Mouse (Mus musculus): Measurements from ENCODE around the gene Nr2c2ap. TPM values are rescaled to one million over a fixed set of nuclear protein-coding genes. Genes with fewer than 3 reads are reported as not detected.

Nr2c2ap gene
- polyA plus RNA-seq, 1 experiment from 2014 or later, result 26.2 TPM

DNA sequence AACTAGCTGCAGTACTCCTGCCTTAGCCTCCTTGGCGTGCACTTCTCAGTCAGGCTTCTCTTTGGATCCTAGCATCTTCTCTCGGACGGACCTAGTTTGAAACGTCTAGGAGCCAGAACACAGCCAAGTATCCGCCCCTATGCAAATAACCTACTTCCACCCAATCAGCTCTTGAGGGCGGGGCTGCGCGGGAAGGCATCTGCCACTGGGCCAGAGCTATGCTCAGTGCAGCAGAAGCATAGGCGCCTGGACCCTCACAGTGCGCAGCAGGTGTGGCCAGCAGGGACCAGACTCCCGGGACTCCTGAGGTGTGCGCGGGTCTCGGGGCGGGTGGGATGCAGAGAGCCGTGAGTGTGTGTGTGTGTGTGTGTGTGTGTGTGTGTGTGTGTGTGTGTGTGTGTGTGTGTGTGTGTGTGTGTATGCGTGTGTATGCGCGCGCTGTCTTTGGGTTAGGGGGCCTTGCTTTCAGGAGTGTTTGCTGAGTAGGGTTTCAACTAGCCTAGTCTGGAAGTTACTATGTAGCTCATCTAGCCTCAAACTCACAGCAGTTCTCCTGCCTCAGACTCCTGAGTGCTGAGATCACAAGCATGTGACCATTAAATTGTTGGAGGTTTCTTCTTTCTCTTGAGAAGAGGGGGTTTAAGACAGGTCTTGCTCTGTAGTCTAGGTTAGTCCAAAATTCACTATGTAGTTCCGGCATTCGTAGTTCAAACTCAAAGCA, 21.6 kb downstream of the Nr2c2ap start:
- 16% methylated on average over 22 of the region's 22 CpGs for WGBS
- H3K9me3 ChIP-seq (ENCODE audit: control insufficient read depth, low read length), result no peaks in the 10 kb centered on the region
- H3K36me3 ChIP-seq (ENCODE audit: control insufficient read depth, insufficient read depth, low read length), result no peaks in the 10 kb centered on the region
- no peak overlapping the region for H3K9ac ChIP-seq (ENCODE audit: low read length)
- peak overlapping the region; percentile 42 for H3K4me2 ChIP-seq (ENCODE audit: low read length)
- peak; percentile 76; the same call in 1 of the 2 replicates for ATAC-seq (ENCODE audit: insufficient number of reproducible peaks, insufficient read depth, low FRiP score, low read depth)
- H3K4me1 ChIP-seq (ENCODE audit: control insufficient read depth in 2 of 2, insufficient read depth in 2 of 2, low read length in 2 of 2), result no peaks in the 10 kb centered on the region; a peak in 1 of 4 replicates
- no peak overlapping the region for H3K4me3 ChIP-seq (ENCODE audit: control insufficient read depth in 1 of 2, insufficient read depth in 1 of 2, low read depth in 1 of 2, low read length in 2 of 2)
- H3K27me3 ChIP-seq (ENCODE audit: control insufficient read depth, insufficient read depth, low read length), result peaks cover 7% of the 10 kb centered on the region
- no peak overlapping the region for H3K27ac ChIP-seq (replicated peaks in 1 of 2; ENCODE audit: control insufficient read depth in 1 of 2, insufficient read depth in 1 of 2, low read depth in 2 of 2, low read length in 2 of 2)

DNA sequence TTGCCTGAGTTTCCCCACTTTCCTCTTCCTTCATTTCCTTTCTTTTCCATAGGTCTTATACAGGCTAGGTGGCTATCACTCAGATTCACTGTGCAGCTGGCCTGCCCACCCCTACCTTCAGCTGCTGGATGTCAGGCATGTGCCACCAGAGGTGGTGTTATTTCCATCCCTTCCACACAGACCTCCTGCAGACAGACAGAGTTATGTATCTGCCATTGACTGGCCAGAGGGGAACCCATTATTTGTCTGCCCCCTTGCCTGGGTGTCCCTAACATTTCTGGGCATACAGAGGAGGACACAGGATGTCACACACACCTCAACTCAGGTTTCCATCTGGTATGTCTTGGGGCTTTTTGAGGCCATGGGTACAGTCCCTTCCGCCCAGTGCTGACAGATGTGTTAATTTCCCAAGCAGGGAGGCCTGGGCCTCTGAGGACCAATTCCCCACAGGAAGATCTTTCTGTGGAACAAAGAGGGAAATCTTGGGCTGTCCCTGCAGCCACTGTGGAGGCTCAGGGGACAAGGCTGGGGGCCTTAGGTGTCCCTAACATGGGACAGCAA, 26.2 kb downstream of the Nr2c2ap start:
- peaks cover 0 to 2% of the 10 kb centered on the region in 2 experiments; a peak in 1 of 4 replicates for H3K4me1 ChIP-seq (ENCODE audit: control insufficient read depth in 2 of 2, insufficient read depth in 2 of 2, low read length in 2 of 2)
- no peaks in the 10 kb centered on the region for H3K36me3 ChIP-seq (ENCODE audit: control insufficient read depth, insufficient read depth, low read length)
- H3K27ac ChIP-seq (replicated peaks in 1 of 2; ENCODE audit: control insufficient read depth in 1 of 2, insufficient read depth in 1 of 2, low read depth in 2 of 2, low read length in 2 of 2), result no peak overlapping the region
- peaks cover 3% of the 10 kb centered on the region for H3K27me3 ChIP-seq (ENCODE audit: control insufficient read depth, insufficient read depth, low read length)
- no peak for ATAC-seq (ENCODE audit: insufficient number of reproducible peaks, insufficient read depth, low FRiP score, low read depth)
- no peak overlapping the region for H3K4me2 ChIP-seq (ENCODE audit: low read length)
- H3K9ac ChIP-seq (ENCODE audit: low read length), result no peak overlapping the region
- WGBS, result 86% methylated on average over 1 of the region's 1 CpGs
- no peaks in the 10 kb centered on the region for H3K9me3 ChIP-seq (ENCODE audit: control insufficient read depth, low read length)
- no peak overlapping the region for H3K4me3 ChIP-seq (ENCODE audit: control insufficient read depth in 1 of 2, insufficient read depth in 1 of 2, low read depth in 1 of 2, low read length in 2 of 2)

- peak overlapping the region; percentile 64 for H3K9ac ChIP-seq (ENCODE audit: low read length)
- H3K36me3 ChIP-seq (ENCODE audit: control insufficient read depth, insufficient read depth, low read length), result no peaks in the 10 kb centered on the region
- H3K4me3 ChIP-seq (ENCODE audit: control insufficient read depth in 1 of 2, insufficient read depth in 1 of 2, low read depth in 1 of 2, low read length in 2 of 2), result peak overlapping the region; percentile 33 to 50
- H3K9me3 ChIP-seq (ENCODE audit: control insufficient read depth, low read length), result no peaks in the 10 kb centered on the region
- ATAC-seq (ENCODE audit: insufficient number of reproducible peaks, insufficient read depth, low FRiP score, low read depth), result peak; percentile 69
- H3K4me2 ChIP-seq (ENCODE audit: low read length), result peak overlapping the region; percentile 87
- H3K4me1 ChIP-seq (ENCODE audit: control insufficient read depth in 2 of 2, insufficient read depth in 2 of 2, low read length in 2 of 2), result 0 out of 4 replicates have a peak, but pooled peaks cover 0 to 2% of the 10 kb centered on the region in 2 experiments
- H3K27ac ChIP-seq (replicated peaks in 1 of 2; ENCODE audit: control insufficient read depth in 1 of 2, insufficient read depth in 1 of 2, low read depth in 2 of 2, low read length in 2 of 2), result no peak overlapping the region
- H3K27me3 ChIP-seq (ENCODE audit: control insufficient read depth, insufficient read depth, low read length), result peaks cover 1% of the 10 kb centered on the region
- WGBS, result 10% methylated on average over 40 of the region's 40 CpGs
Observed at GRCm38 (mm10) chr8:70158069-70158853, 27.1 kb downstream of the Nr2c2ap start.

DNA sequence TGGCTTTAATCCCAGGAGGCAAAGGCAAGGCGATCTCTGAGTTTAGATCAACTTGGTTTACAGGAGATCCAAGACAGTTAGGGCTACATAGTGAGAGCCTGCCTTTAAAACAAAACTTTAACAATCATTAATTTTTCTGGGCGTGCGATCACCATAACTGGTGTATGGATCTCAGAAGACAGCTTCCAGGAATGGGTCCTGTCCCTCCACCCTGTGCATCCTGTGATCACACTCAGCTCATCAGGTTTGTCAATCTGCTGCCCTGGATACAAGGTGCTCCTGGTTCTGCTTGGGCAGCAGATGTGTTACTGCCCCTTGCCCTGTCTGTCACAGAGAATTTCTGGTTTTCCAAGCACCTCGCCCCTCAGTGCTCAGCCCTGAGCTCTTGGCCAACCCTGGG, 28.1 kb downstream of the Nr2c2ap start:
- H3K4me2 ChIP-seq (ENCODE audit: low read length), result no peak overlapping the region
- WGBS, result 75% methylated on average over 4 of the region's 4 CpGs
- 0 out of 4 replicates have a peak, but pooled peaks cover 0 to 2% of the 10 kb centered on the region in 2 experiments for H3K4me1 ChIP-seq (ENCODE audit: control insufficient read depth in 2 of 2, insufficient read depth in 2 of 2, low read length in 2 of 2)
- H3K36me3 ChIP-seq (ENCODE audit: control insufficient read depth, insufficient read depth, low read length), result no peaks in the 10 kb centered on the region
- no peak overlapping the region for H3K4me3 ChIP-seq (ENCODE audit: control insufficient read depth in 1 of 2, insufficient read depth in 1 of 2, low read depth in 1 of 2, low read length in 2 of 2)
- H3K27ac ChIP-seq (replicated peaks in 1 of 2; ENCODE audit: control insufficient read depth in 1 of 2, insufficient read depth in 1 of 2, low read depth in 2 of 2, low read length in 2 of 2), result no peak overlapping the region
- H3K27me3 ChIP-seq (ENCODE audit: control insufficient read depth, insufficient read depth, low read length), result peaks cover 8% of the 10 kb centered on the region
- H3K9ac ChIP-seq (ENCODE audit: low read length), result no peak overlapping the region
- no peaks in the 10 kb centered on the region for H3K9me3 ChIP-seq (ENCODE audit: control insufficient read depth, low read length)
- no peak for ATAC-seq (ENCODE audit: insufficient number of reproducible peaks, insufficient read depth, low FRiP score, low read depth)

- H3K36me3 ChIP-seq (ENCODE audit: control insufficient read depth, insufficient read depth, low read length), result no peaks in the 10 kb centered on the region
- no peak overlapping the region for H3K4me3 ChIP-seq (ENCODE audit: control insufficient read depth in 1 of 2, insufficient read depth in 1 of 2, low read depth in 1 of 2, low read length in 2 of 2)
- peaks cover 11% of the 10 kb centered on the region for H3K27me3 ChIP-seq (ENCODE audit: control insufficient read depth, insufficient read depth, low read length)
- no peak for ATAC-seq (ENCODE audit: insufficient number of reproducible peaks, insufficient read depth, low FRiP score, low read depth)
- H3K9me3 ChIP-seq (ENCODE audit: control insufficient read depth, low read length), result no peaks in the 10 kb centered on the region
- 0 out of 4 replicates have a peak, but pooled peaks cover 0 to 2% of the 10 kb centered on the region in 2 experiments for H3K4me1 ChIP-seq (ENCODE audit: control insufficient read depth in 2 of 2, insufficient read depth in 2 of 2, low read length in 2 of 2)
- 60% methylated on average over 13 of the region's 13 CpGs for WGBS
- no peak overlapping the region for H3K27ac ChIP-seq (replicated peaks in 1 of 2; ENCODE audit: control insufficient read depth in 1 of 2, insufficient read depth in 1 of 2, low read depth in 2 of 2, low read length in 2 of 2)
- H3K9ac ChIP-seq (ENCODE audit: low read length), result no peak overlapping the region
- H3K4me2 ChIP-seq (ENCODE audit: low read length), result no peak overlapping the region
Observed at GRCm38 (mm10) chr8:70160015-70160414, 28.9 kb downstream of the Nr2c2ap start.

DNA sequence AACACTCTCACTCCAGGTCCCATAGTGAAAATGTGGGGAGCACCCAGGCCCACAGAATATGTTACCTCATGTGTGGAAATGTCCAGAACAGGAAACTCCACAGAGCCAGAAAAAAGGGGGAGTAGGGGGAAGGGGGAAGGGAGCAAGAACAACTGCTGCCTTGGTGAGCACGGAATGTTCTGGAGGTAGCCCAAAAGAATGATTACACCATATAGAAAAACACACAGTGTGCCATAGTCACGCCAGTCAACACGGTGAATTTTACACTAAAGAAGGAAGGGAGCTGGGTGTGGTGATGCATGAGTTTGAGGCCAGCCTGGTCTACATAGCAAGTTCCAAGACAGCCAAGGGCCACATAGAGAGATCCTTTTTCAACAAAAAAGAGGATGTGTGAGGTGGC, 32.2 kb downstream of the Nr2c2ap start:
- Histone ChIP-seq H3K4me1 (ENCODE audit: control insufficient read depth in 2 of 2, insufficient read depth in 2 of 2, low read length in 2 of 2) (no peaks in the 10 kb centered on the region), H3K9me3 (ENCODE audit: control insufficient read depth, low read length) (no peaks in the 10 kb centered on the region), H3K4me2 (ENCODE audit: low read length) (no peak overlapping the region), H3K27me3 (ENCODE audit: control insufficient read depth, insufficient read depth, low read length) (peaks cover 27% of the 10 kb centered on the region), H3K4me3 (ENCODE audit: control insufficient read depth in 1 of 2, insufficient read depth in 1 of 2, low read depth in 1 of 2, low read length in 2 of 2) (no peak overlapping the region), H3K27ac (replicated peaks in 1 of 2; ENCODE audit: control insufficient read depth in 1 of 2, insufficient read depth in 1 of 2, low read depth in 2 of 2, low read length in 2 of 2) (no peak overlapping the region), H3K36me3 (ENCODE audit: control insufficient read depth, insufficient read depth, low read length) (no peaks in the 10 kb centered on the region), H3K9ac (ENCODE audit: low read length) (no peak overlapping the region)
- no peak for ATAC-seq (ENCODE audit: insufficient number of reproducible peaks, insufficient read depth, low FRiP score, low read depth)
- WGBS, result 86% methylated on average over 3 of the region's 3 CpGs

GRCm38 (mm10) chr8:70166504-70167110, 35.5 kb downstream of the Nr2c2ap start:
- H3K4me2 ChIP-seq (ENCODE audit: low read length), result peak overlapping the region; percentile 58
- ATAC-seq (ENCODE audit: insufficient number of reproducible peaks, insufficient read depth, low FRiP score, low read depth), result 0 out of 2 replicates have a peak, but pooled peaks have one; percentile 41
- peak overlapping the region; percentile 15 to 19; a peak in 1 of 4 replicates for H3K4me3 ChIP-seq (ENCODE audit: control insufficient read depth in 1 of 2, insufficient read depth in 1 of 2, low read depth in 1 of 2, low read length in 2 of 2)
- H3K27ac ChIP-seq (replicated peaks in 1 of 2; ENCODE audit: control insufficient read depth in 1 of 2, insufficient read depth in 1 of 2, low read depth in 2 of 2, low read length in 2 of 2), result no peak overlapping the region
- WGBS, result 4% methylated on average over 21 of the region's 21 CpGs
- H3K9me3 ChIP-seq (ENCODE audit: control insufficient read depth, low read length), result no peaks in the 10 kb centered on the region
- peak overlapping the region; percentile 28; the same call in 1 of the 2 replicates for H3K9ac ChIP-seq (ENCODE audit: low read length)
- H3K4me1 ChIP-seq (ENCODE audit: control insufficient read depth in 2 of 2, insufficient read depth in 2 of 2, low read length in 2 of 2), result peaks cover 0 to 1% of the 10 kb centered on the region in 2 experiments; a peak in 1 of 4 replicates
- no peaks in the 10 kb centered on the region for H3K36me3 ChIP-seq (ENCODE audit: control insufficient read depth, insufficient read depth, low read length)
- peaks cover 27% of the 10 kb centered on the region for H3K27me3 ChIP-seq (ENCODE audit: control insufficient read depth, insufficient read depth, low read length)

All from heart, embryonic 14.5 days (tissue).